Mouse (Mus musculus): ENCODE results near the gene Tmbim1.
A peak's percentile ranks its signal among the peaks of the same experiment; 100 is the strongest.
"Not testable (repeated sequence)": the region's sequence is repeated elsewhere in the genome, so short reads cannot be mapped to it uniquely, and the experiment has no call there.

The Tmbim1 gene

GRCm38 (mm10) chr1:74326916-74327315 lies 21.5 kb upstream of the Tmbim1 start:
- DNase-seq = not testable (repeated sequence)

GRCm38 (mm10) chr1:74321396-74321795 lies 16.0 kb upstream of the Tmbim1 start:
- DNase-seq = no peak

DNA sequence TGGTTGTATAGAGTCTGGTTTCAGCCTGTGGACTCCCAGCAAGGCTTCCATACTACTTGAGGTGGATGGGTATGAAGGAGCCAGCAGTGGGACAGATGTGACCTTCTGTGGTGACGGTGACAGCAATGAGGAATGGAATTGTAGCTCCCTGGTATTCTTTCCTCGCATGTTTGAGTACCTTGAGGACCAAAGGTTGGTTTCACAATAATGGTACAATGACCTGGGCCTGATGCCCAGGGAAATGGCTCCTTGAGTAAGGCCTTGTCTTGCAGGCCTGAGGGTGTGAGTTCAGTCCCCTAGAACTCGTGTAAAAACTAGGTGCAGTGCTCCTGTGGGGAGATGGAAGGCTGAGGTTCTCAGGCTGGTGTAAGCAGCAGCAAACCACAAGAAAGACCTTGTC lies 13.3 kb upstream of the Tmbim1 start:
- no peak for DNase-seq

- DNase-seq = no peak
Measured at GRCm38 (mm10) chr1:74316114-74316827, 10.8 kb upstream of the Tmbim1 start.

DNA sequence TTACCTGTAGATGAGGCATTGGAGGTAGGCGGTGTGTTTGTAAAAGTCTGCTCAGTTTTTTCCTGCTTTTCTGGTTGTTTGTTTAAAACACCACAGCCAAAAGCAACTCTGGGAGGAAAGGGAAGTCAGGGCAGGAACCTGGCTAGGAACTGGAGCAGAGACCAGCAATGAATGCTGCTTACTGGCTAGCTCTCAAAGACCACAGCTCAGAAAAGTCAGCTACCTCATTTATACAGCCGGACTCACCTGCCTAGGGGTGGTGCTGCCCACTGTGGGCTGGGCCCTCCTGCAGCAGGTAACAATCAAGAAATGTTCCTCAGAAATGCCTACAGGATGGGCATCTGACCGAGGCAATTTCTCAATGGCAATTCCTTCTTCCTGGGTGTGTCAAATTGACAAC lies 9.4 kb upstream of the Tmbim1 start:
- DNase-seq = no peak

GRCm38 (mm10) chr1:74313049-74313692 lies 7.7 kb upstream of the Tmbim1 start:
- DNase-seq = peak; percentile 87

- DNase-seq = no peak
Measured at GRCm38 (mm10) chr1:74309767-74310166, 4.3 kb upstream of the Tmbim1 start.

- DNase-seq = no peak
Measured at GRCm38 (mm10) chr1:74308001-74308964, 2.9 kb upstream of the Tmbim1 start.

GRCm38 (mm10) chr1:74307146-74307545 lies 1.7 kb upstream of the Tmbim1 start:
- DNase-seq = no peak

GRCm38 (mm10) chr1:74304946-74305345 lies 476 bp downstream of the Tmbim1 start:
- no peak for DNase-seq

- DNase-seq = no peak
Measured at GRCm38 (mm10) chr1:74304339-74304790, 1.1 kb downstream of the Tmbim1 start.

DNA sequence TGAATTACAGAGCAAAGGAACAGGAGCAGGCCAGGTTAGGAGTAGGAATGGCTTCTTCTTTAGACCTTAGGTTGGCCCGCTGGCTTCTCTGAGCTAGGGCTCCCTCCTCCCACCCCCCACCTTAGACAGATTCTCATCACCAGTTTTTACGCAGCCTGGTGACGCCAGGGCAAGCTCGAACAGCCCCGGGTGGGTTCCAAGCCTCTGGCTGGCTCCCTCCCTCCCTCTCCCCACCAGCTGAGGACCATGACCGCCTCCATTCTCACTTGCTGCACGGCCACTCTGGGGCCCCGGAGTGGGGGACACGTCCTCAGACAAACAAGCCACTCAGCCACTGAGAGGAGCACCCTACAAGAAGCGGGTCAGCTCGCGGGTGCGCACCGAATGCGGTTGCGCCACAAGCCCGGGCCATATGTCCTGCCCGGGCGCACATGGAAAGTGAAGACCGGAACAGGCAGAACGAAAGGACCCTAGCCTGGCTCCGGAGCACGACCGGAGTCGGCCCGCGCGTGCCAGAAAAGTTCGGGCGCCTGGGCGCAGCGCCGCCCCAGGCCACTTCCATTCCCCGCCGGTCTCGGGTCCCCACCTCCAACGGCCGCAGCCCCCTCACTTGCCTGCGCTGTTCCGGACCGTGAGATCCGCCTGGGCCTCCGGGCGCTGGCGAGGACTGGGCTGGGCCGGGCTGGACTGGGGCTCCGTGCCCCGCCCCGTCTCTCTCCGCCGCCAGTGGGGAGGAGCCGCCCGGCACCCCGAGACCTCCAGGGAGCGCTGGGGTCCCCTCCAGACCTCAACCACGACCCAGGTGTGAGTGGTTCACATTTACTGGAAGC lies 1.7 kb downstream of the Tmbim1 start:
- peak; percentile 89 for DNase-seq

DNA sequence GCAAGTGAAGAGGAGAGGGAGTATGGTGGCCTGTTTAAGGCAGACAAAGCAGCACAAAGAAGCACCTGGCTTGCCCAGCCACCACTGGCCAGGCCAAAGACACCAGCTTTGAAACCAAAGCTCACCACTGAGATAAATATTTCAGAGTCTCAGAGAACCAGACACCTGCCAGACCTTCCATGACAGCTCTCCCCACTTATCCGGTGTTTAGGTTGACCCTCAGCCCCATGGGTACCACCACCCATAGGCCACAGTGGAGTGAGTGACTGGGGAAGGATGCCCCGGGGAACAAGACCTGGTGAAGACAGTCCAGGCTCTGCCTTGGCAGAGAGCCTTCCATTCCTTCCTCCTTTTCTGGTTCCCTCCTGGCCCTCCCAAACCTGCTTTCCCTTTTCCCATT lies 2.6 kb downstream of the Tmbim1 start:
- no peak for DNase-seq

- DNase-seq = no peak
Measured at GRCm38 (mm10) chr1:74302229-74302628, 3.2 kb downstream of the Tmbim1 start.

DNA sequence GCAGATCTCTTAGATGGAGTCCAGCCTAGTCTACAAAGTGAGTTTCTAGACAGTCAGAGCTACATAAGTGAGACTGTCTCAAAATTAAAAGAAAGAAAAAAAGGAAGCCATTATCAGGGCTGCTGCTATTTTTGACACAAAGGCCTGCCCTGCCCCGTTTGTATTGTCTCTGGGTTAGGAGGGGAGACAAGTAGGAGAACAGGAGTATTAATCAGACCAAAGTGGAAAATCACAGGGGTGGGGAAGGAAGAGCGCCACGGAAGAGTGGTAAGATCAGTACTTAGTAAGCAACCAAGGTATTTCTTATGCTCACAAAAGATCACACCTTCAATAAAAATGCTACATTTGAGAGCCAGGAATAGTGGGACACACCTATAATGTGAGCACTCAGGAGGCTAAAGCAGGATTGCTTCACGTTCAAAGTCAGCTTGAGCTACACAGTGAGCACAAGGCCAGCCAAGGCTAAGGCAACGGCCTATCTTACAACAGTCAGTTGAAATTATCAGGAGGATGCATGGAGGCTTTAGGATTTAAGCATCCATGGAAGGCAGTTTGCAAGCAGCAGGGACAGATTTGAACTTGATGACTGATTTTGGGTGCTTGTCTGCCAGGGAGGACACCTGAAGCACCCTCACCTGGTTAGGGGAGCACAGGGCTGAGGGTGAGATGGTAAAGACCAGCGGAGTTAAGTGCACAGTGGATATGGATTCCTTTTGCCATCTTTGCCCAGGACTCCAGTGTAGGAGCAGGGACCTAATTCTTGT lies 4.9 kb downstream of the Tmbim1 start:
- DNase-seq = no peak

DNA sequence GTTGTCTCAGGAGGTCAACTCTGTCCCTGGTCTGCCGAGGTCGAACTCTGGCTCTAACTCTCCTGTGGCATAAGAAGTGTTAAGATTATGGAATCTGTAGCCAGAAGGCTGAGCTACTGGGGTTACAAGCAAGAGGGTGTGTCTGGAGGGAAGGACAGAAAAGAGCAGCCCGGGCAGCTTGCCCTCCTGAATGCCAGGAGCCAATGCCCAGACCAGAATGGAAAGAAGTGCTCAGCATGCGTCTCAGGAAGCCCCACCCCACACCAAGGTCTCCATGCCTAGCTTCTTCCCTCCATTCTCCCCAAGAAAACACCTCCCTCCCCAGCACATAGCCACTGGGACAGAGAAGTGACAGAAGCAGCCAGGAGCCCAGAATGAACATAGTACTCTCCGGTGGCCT lies 6.4 kb downstream of the Tmbim1 start:
- DNase-seq = no peak

DNA sequence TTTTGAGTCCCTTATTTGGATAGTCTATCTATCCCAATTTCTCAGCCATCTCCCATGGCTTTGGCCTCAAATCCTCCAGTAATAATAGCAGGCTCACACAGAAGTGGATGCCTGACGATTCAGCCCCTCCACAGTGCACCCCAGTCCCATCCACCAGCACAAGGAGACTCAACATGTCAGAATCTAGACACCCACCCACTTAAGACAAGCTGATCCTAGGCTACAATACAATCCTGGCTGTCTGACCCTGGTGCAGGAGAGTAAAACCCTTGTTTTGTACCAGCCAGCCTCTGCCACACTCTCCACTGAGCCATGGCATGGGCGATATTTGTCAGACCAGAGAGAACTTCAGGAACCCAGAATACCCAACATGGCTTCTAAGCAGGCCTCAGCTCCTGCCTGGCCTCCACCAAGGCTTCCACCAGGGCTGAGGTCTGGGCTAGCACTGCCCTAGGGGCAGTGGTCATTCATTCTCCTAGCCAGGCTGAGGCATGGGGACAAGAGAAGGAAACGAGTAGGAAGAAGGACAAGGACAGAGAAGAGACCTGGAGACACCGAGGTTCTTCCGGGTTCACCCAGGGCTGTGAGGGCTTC lies 7.2 kb downstream of the Tmbim1 start:
- no peak for DNase-seq

DNA sequence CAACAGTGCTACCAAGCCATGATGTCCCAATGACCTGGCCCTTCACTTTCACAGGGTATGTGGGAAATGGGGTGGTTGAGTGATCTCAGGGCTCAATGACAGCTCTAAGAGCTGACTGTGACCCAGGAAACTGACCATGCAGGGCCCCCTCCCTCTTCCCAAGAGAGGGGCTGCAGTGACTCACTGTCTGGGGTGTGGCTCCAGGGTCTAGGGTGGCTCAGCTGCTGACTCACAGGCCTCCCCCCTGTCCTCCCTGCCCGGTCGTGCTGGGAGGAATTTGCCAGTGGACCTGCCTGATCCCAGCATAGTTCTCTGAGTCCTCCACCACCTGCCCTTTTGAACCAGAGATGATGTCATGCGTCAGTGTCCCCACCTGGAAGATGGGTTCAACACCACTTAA lies 8.2 kb downstream of the Tmbim1 start:
- peak; percentile 49 for DNase-seq

DNA sequence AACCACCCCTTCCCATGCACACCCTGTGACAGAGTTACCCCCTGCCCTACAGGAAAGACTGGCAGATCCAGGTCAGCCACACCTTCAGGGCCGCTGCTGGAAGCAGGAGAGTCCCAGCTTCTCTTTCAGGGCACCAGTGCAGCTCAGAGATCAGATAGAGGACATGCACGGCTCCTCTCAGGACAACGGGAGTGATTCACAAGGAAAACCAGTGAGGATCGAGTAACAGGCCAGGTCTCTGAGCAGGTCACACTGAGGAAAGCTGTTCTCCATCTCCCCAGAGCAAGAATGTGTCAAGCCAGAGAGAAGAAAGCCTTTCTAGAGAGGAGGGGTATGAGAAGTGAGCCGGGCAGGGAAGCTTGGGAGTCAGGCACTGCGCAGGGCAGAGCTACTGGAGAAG lies 8.9 kb downstream of the Tmbim1 start:
- no peak for DNase-seq

DNA sequence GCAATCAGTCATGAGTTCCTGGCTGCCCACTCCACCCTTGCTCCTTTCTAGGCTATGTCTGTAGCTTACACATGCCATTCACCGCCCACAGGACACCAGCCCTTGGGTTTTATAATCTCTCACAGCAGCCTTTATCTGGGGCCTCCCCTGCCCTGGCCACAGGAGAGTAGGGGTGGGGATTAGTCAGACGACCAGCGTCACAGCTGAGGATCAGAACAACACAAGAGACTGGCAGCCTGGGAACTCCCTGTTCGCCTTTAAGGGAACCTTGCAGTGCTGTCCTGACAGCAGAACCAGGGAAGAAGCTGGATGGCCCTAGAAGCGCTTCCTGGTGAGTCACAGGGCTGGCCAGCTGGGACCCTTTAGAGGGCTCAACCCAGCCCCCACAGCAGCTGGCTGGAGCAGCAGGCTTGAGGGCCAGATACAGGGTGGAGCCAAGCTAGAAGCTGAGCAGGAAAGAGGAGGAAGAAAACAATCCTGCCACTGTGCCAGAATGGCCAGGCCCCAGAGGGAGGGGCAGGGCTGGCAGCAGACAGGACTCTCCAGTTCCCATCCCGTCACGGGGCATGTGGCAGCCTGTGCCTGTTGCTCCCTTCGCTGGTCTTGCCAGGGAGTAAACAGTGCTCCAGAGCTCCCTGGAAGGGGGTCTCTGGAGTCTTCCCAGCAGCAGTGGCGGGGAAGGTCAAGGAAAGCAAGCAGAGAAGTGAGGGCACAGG lies 9.8 kb downstream of the Tmbim1 start:
- DNase-seq = peak; percentile 93
